Mouse (Mus musculus): ENCODE data around the gene Trcg1. TPM values are rescaled to one million over a fixed set of nuclear protein-coding genes. Genes with fewer than 3 reads are reported as not detected.

The Trcg1 gene
- polyA plus RNA-seq (2012; rRNA removed), result not detected in 2 replicates

GRCm38 (mm10) chr9:57236256-57236655 is at the start of gene Trcg1:
Gene Trcg1 (plus strand): TSS chr9:57236556.

GRCm38 (mm10) chr9:57261913-57262794 is 25.8 kb downstream of the Trcg1 start, which contains the start of gene 1700017B05Rik:
Gene 1700017B05Rik (minus strand): TSS chr9:57262612.

Other genes with a start within 250 kb of the Trcg1 start
- gene Ptpn9, start 241.6 kb upstream of the Trcg1 start, polyA plus RNA-seq (2012; rRNA removed), result 3.1 and 3.3 TPM in 2 replicates
- gene Sin3a, start 164.5 kb upstream of the Trcg1 start, polyA plus RNA-seq (2012; rRNA removed), result 16.8 and 19.1 TPM in 2 replicates
- 24.4 and 28.2 TPM in 2 replicates for gene Man2c1, start 105.9 kb upstream of the Trcg1 start, polyA plus RNA-seq (2012; rRNA removed)
- 1.3 and 1.4 TPM in 2 replicates for gene Neil1, start 88.3 kb upstream of the Trcg1 start, polyA plus RNA-seq (2012; rRNA removed)
- 43.9 and 48.9 TPM in 2 replicates for gene Commd4, start 78.2 kb upstream of the Trcg1 start, polyA plus RNA-seq (2012; rRNA removed)
- 6.0 and 8.3 TPM in 2 replicates for gene 1700017B05Rik, start 26.1 kb downstream of the Trcg1 start, polyA plus RNA-seq (2012; rRNA removed)
- gene Ppcdc, start 203.6 kb downstream of the Trcg1 start, polyA plus RNA-seq (2012; rRNA removed), result 7.3 and 10.2 TPM in 2 replicates
- gene Scamp5, start 231.5 kb downstream of the Trcg1 start, polyA plus RNA-seq (2012; rRNA removed), result 6.9 and 9.7 TPM in 2 replicates